Mouse (Mus musculus): ENCODE measurements around the gene Agap3.

DNA sequence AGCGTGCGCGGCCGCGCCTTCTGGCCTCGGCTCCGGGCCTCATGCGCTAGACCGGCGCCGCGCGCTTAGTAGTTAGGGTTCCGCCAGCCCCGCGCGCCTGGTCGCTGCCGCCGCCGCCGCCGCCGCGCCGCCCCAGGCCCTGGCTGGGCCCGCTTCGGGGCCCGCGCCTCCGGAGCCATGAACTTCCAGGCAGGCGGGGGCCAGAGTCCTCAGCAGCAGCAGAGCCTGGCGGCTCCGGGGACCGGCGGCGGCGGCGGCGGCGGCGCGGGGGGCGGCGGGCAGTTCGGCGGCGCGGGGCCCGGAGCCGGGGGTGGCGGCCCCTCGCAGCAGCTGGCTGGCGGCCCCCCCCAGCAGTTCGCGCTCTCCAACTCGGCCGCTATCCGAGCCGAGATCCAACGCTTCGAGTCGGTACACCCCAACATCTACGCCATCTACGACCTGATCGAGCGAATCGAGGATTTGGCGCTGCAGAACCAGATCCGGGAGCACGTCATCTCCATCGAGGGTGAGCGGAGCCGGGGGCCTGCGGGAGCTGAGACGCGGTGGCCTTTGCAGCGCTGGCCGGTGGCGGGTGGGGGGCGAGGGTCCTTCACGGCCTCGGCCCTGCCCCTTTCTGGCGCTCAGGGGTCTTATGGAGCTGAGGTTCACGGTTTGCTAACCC is at the start of gene Agap3:
- TF ChIP-seq EP300 (IDR thresholded peaks at IDR 0.05; ENCODE audit: insufficient read depth, low read depth, low read length) (no peak), POLR2A (IDR thresholded peaks at IDR 0.05; ENCODE audit: insufficient read depth, low read length) (no peak), CTCF (IDR thresholded peaks at IDR 0.05; ENCODE audit: low read depth, low read length) (no peak)
